Mouse (Mus musculus): ENCODE measurements around the gene Traf3.

GRCm38 (mm10) chr12:111203076-111203475 lies 36.9 kb downstream of the Traf3 start:
- peak; percentile 8; the same call in 1 of the 2 replicates for TF ChIP-seq CTCF (IDR thresholded peaks at IDR 0.05; ENCODE audit: low read depth)
- TF ChIP-seq EP300 (optimal IDR thresholded peaks at IDR 0.05) = no peak

All from stomach, postnatal 0 days (tissue).